Mouse (Mus musculus) cerebellum, postnatal 10 days (tissue): Measurements from ENCODE around the gene Otogl.
"Not testable (repeated sequence)": the region's sequence is repeated elsewhere in the genome, so short reads cannot be mapped to it uniquely, and the experiment has no call there.

Experiments
- DNase-seq, 2 experiments: peaks; one replicate each; pipeline ENCODE4 v3.0.0; 2021; ENCODE audit warnings: mixed read lengths in 2 of 2

The Otogl gene

DNA sequence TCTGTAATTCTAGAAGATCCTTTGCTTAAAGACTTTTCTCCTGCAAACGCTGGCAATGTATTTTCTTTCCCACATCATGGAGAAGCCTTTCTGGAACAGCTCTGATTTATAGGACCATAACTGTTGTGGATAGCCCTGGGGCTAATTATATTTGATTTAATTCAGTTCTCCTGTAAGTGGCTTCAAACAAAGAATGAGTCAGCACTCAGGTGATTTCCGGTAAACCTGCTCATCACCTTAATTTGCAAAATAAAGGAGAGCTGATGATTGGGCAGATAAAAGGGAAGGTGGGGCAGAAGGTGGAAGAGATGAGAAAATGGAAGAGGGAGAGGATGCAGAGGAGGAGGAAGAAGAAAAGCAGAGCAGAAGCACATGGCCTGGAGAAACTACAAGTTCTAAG is 107.6 kb downstream of the Otogl start:
- not testable (repeated sequence) for DNase-seq

- DNase-seq: peak; percentile 73 to 75
These were observed 112.1 kb downstream of the Otogl start for GRCm38 (mm10) chr10:107799671-107800353.

DNA sequence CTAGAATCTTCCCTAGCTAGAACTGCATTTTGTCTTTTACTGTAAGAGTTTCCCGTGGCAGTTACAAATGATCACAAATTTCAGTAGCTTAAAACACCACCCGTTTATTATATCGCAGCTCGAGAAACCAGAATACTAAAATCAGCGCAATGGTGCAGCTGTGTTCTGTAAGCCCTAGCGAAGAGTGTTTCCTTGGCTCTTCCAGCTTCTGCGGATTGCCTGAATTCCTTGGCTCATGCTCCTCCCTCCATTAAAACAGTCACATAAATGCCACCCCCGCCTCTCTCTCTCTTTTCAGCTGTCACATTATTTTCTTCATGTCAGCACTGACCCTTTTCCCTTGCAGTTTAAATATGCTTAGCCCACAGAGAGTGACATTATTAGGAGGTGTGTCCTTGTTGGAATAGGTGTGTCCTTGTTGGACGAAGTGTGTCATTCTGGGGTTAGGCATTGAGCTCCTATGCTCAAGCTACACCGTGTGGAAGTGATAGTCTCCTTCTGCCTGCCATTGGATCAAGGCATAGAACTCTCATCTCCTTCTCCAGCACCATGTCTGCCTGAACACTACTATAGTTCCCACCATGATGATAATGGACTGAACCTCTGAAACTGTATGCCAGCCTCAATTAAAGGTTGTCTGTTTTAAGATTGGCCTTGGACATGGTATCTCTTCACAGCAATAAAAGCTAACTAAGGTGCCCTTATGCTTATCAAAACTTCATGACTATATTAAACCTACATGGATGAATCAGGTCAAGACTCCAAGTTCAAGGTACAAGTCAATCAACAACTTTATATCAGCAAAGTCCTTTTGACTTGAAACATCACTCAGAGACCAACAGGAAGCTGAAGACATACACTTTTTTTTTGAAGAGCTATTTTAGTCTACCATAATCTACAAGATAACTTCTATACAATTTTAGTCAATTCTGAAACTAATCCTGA is 116.8 kb downstream of the Otogl start:
- no peak for DNase-seq

DNA sequence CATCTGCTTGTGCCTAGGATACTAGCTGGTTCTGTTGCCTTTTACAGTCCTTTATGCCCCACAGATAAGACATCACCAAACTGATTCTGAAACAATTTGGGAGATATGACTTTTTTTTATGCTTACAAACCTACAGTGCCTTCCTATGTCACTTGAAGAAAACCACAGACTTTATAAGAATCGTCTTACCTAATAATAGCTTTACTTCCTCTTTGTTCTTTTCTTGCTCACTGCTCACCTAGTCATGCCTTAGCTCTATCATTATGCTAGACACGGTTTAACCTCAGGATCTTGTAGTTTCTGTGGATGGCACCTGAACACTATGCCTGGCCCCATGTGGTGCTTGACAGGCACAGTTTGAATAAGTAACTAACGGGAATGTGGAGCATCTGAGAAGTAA is 119.4 kb downstream of the Otogl start:
- DNase-seq: no peak

GRCm38 (mm10) chr10:107779548-107779947 is 132.4 kb downstream of the Otogl start:
- no peak for DNase-seq

GRCm38 (mm10) chr10:107759624-107760023 is 152.3 kb downstream of the Otogl start:
- DNase-seq: no peak

GRCm38 (mm10) chr10:107753471-107753870 is 158.5 kb downstream of the Otogl start:
- no peak for DNase-seq

- peak; percentile 5 to 12 for DNase-seq
These were observed 159.4 kb downstream of the Otogl start for GRCm38 (mm10) chr10:107752351-107753143.

GRCm38 (mm10) chr10:107751944-107752343 is 160.0 kb downstream of the Otogl start:
- DNase-seq: no peak

DNA sequence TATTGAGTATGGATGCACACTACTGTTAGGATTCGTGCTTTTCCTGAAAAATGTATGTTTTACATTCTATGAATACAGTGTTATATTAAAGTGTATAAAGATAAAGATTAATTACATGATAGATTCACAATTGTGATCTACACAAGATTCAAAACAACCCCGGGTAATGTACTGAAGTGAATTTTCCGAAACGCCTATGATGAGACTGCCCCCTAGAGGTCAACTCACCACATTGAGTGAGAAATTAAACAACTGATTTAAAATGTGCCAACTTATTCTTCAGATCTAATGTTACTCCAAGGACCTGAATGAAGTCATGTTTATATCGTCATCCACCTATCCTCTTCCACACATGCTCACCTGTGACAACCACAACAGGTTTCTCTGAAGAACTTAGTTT is 164.4 kb downstream of the Otogl start:
- DNase-seq: peak; percentile 50 to 73

DNA sequence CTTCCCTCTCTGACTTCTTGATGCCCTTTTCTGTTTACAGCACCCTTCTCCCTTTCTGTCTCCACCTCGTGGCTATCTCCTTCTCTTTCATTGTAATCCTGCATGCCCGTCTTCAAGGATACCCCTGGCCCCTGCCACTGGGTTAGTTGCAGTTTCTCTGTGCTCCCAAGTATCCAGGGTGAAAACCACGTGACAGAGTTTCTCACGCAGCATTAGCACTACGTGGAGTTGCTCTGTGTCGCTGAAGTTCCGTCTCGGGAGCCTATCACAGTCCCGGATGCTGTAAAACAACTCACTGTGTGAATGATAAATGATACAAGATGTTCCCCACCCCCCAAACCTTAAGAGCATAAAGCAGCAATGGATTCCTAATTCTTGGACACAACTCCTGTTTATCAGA is 165.2 kb downstream of the Otogl start:
- peak in 1 of 2 experiments; percentile 1 for DNase-seq

GRCm38 (mm10) chr10:107739815-107740214 is 172.1 kb downstream of the Otogl start:
- no peak for DNase-seq

DNA sequence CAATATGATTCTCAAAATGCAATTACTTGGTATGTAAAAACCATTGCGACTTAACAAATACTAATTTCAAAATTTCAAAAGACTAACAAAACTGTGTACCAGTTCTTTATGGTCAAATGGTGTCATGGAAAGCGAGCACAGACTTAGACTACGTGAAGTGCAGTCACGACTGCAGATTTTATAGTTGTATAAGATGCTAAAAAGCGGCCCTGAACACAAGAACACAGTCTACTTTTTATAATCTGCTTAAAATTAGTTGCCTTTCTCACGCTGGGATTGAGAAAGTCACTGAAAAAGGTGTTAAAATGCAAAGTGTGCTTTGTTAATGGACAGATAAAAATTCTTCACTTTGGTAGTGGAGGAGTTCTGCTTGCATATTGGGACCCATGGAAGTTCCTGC is 174.2 kb downstream of the Otogl start:
- no peak for DNase-seq

DNA sequence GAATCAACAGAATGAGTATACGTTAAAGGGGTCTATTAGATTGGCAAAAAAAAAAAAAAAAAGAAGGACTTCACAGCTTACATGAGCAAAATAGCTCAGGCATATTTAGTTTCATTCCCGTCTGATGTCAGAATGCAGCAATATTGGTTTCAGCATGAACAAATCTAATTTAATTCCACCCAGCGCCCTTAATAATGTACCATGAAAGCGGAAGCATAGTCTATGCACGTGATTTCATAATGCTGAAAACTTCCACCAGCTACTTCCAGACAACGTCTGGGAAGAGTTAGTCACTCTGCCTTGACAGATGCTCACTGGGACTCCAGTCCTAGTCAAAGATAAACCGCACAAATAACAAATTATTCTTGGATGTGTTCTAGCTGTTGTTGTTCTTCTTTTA is 176.5 kb downstream of the Otogl start:
- no peak for DNase-seq

- DNase-seq: no peak
These were observed 177.6 kb downstream of the Otogl start for GRCm38 (mm10) chr10:107734327-107734726.

DNA sequence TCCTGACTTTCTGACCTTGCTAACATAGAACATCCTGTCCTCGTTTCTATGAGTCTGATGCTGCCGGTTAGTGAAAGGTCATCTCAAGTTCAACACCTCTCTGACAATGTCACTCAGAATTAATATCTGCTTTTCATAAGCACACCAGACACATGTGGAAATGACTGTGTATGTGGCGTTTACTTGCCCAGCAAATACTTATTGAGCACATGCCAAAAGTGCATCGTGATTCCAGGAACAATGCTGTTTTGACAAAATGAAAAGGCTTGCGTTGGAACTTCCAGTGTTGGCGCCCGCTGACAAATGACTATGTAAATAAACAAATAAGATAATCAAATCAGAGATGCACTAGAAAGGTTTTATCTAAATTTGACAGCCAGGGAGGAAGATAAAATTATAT is 186.3 kb downstream of the Otogl start:
- DNase-seq: no peak

- DNase-seq: no peak
These were observed 192.1 kb downstream of the Otogl start, which contains the start of gene Ptprq for GRCm38 (mm10) chr10:107719806-107720205. Ptprq (minus strand) TSS chr10:107720051.
